Mouse (Mus musculus) forebrain, embryonic 12.5 days (tissue): ENCODE measurements around the gene L1td1. TPM values are rescaled to one million over a fixed set of nuclear protein-coding genes. Genes with fewer than 3 reads are reported as not detected.

Source experiments
- ATAC-seq: fragments of 200-750 bp; cut with Nextera tagmentation; 2 replicates; pipeline ENCODE4 v1.8.0; 2017; ENCODE audit warnings: moderate TSS enrichment; ENCODE audit not compliant: low FRiP score
- H3K27ac ChIP-seq: fragments of 300-500 bp; sonication (generic); 2 replicates; pipeline ENCODE4 v1.5.1; 2016; ENCODE audit warnings: mild to moderate bottlenecking
- H3K27me3 ChIP-seq: fragments of 300-500 bp; sonication (generic); 2 replicates; pipeline ENCODE4 v1.6.1; 2016; ENCODE audit warnings: mild to moderate bottlenecking
- H3K36me3 ChIP-seq: fragments of 300-500 bp; sonication (generic); replicated peaks from 2 replicates; pipeline ENCODE4 v1.6.1; 2016; ENCODE audit warnings: mild to moderate bottlenecking
- H3K4me1 ChIP-seq: fragments of 300-500 bp; sonication (generic); 2 replicates; pipeline ENCODE4 v1.6.1; 2016
- H3K4me2 ChIP-seq: fragments of 300-500 bp; sonication (generic); 2 replicates; pipeline ENCODE4 v1.6.1; 2016; ENCODE audit warnings: mild to moderate bottlenecking, moderate library complexity
- H3K4me3 ChIP-seq: fragments of 300-500 bp; sonication (generic); replicated peaks from 2 replicates; pipeline ENCODE4 v1.5.1; 2016; ENCODE audit warnings: mild to moderate bottlenecking
- H3K9ac ChIP-seq: fragments of 300-500 bp; sonication (generic); 2 replicates; pipeline ENCODE4 v1.6.1; 2016; ENCODE audit warnings: mild to moderate bottlenecking
- H3K9me3 ChIP-seq: fragments of 300-500 bp; sonication (generic); 2 replicates; pipeline ENCODE4 v1.6.1; 2016
- WGBS: fragments of 180-500 bp; shearing (Covaris S2); methylation state at CpG from one replicate; pipeline ENCODE4 v1.1.7; 2016; 5-methylcytosine and 5-hydroxymethylcytosine counted together
- polyA plus RNA-seq: library from polyadenylated mRNA; unstranded; fragments of >200 nt; fragmentation: Nextera tagmentation; extraction: Ambion mirVana; gene quantifications from 2 replicates; pipeline ENCODE4 v1.2.1, GENCODE M21; 2016

The L1td1 gene
- polyA plus RNA-seq: 0.08 TPM in 1 of 2 replicates, not detected in the other

- peak within 1 kb of the TSS; percentile 40 for H3K9ac ChIP-seq
- WGBS: 3% methylated on average over 29 of the region's 29 CpGs
- H3K4me3 ChIP-seq: peak within 1 kb of the TSS; percentile 37
- H3K4me2 ChIP-seq: peak within 1 kb of the TSS; percentile 63
- H3K9me3 ChIP-seq: no peaks in the 10 kb centered on the region
- H3K4me1 ChIP-seq: peaks cover 16% of the 10 kb centered on the region
- no peak within 1 kb of the TSS for H3K27ac ChIP-seq
- no peaks in the 10 kb centered on the region for H3K36me3 ChIP-seq
- no peak for ATAC-seq
- peaks cover 43% of the 10 kb centered on the region for H3K27me3 ChIP-seq
These were observed at the start of gene L1td1 for GRCm38 (mm10) chr4:98726590-98727237. L1td1 (plus strand) TSS chr4:98726734.

DNA sequence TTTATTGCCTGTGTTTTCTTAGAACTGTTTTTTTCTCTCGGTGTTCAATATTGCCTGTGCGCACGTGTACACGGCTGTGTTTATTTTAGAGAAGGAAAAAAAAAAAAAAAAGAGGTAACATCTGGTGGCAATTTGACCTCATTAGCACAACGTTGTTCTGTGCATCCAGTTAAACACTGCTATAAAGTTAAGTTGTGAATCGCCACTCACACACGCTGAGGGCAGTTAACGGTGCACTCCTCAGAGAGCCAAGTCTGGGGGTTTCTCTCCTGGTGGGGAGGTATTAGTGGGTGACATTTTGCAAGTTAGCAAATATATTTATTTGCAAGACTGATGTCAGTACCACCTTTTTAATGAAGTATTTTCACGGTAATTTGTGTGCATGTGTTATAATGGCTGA is 49.0 kb upstream of the L1td1 start:
- Histone ChIP-seq H3K4me3 (no peak overlapping the region), H3K36me3 (no peaks in the 10 kb centered on the region), H3K27ac (no peak overlapping the region), H3K4me2 (no peak overlapping the region), H3K27me3 (no peaks in the 10 kb centered on the region), H3K9me3 (no peaks in the 10 kb centered on the region), H3K9ac (no peak overlapping the region), H3K4me1 (no peaks in the 10 kb centered on the region)
- no peak for ATAC-seq
- 67% methylated on average over 9 of the region's 9 CpGs for WGBS

DNA sequence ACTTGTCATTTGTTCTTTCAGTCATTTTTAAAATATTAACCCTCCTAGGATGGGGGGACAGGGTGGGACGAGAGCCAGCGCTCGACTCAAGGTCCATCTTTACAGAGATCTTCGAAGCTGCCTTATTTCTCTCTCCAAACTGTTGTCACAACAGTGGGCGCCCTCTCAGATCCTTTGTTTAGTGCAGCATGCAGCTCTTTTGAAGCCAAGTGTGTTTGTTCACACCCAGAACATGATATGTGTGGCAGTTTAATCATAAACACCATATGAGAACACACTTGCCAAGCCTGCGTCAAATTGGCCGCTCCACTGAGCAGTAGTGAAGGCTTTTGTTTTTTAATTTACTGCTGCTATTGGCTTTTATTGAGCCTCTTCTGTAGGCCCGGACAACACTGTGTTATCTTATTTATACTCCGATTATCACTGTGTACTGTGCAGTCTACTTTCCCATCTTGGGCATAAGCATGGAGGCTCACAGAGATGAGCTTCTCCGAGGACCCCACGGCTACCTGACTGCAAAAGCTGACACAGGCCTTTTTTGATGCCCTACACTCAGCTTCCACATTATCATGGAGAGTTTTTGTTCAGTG is 39.8 kb upstream of the L1td1 start:
- 81% methylated on average over 11 of the region's 11 CpGs for WGBS

GRCm38 (mm10) chr4:98688116-98688515 is 38.4 kb upstream of the L1td1 start:
- peaks cover 9% of the 10 kb centered on the region for H3K4me1 ChIP-seq
- WGBS: 69% methylated on average over 11 of the region's 11 CpGs
- ATAC-seq: no peak
- H3K27me3 ChIP-seq: no peaks in the 10 kb centered on the region
- no peak overlapping the region for H3K9ac ChIP-seq
- peaks cover 4% of the 10 kb centered on the region; the same call in 1 of the 2 replicates for H3K9me3 ChIP-seq
- H3K4me2 ChIP-seq: no peak overlapping the region
- H3K4me3 ChIP-seq: no peak overlapping the region
- H3K36me3 ChIP-seq: no peaks in the 10 kb centered on the region; the same call in 1 of the 2 replicates
- H3K27ac ChIP-seq: 0 out of 2 replicates have a peak overlapping the region, but pooled peaks have one; percentile 31

More for the DNA sequence above, 39.8 kb upstream of the L1td1 start:
- no peak for ATAC-seq
- no peak overlapping the region for H3K27ac ChIP-seq
- no peak overlapping the region for H3K9ac ChIP-seq
- no peak overlapping the region for H3K4me3 ChIP-seq
- H3K4me2 ChIP-seq: no peak overlapping the region
- no peaks in the 10 kb centered on the region; the same call in 1 of the 2 replicates for H3K36me3 ChIP-seq
- peaks cover 4% of the 10 kb centered on the region; the same call in 1 of the 2 replicates for H3K9me3 ChIP-seq
- no peaks in the 10 kb centered on the region for H3K27me3 ChIP-seq
- H3K4me1 ChIP-seq: peaks cover 9% of the 10 kb centered on the region

DNA sequence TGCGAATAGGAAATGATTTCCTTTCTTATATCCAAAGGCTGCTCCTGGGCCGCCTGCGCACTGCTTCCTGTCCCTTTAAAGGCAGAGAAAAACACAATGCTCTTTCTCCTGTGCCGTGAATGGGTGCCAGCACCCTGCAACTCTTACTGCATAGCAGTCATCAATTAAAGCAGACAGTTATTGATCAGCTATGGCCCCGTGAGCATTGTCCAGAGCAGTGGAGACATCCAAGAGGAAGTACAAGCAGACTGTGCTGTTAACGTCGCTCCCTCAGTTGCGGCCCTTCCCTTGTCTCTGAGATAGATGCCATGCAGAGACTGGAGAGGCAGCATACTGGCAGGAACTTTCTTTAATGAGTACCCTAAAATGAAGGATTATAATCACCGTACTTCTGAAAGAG is 38.0 kb upstream of the L1td1 start:
- Histone ChIP-seq H3K9me3 (peaks cover 4% of the 10 kb centered on the region; the same call in 1 of the 2 replicates), H3K4me1 (peaks cover 9% of the 10 kb centered on the region), H3K27ac (0 out of 2 replicates have a peak overlapping the region, but pooled peaks have one; percentile 31), H3K9ac (no peak overlapping the region), H3K36me3 (no peaks in the 10 kb centered on the region; the same call in 1 of the 2 replicates), H3K4me2 (no peak overlapping the region), H3K4me3 (no peak overlapping the region), H3K27me3 (no peaks in the 10 kb centered on the region)
- ATAC-seq: no peak
- 83% methylated on average over 9 of the region's 9 CpGs for WGBS

- no peak overlapping the region for H3K4me2 ChIP-seq
- H3K27me3 ChIP-seq: no peaks in the 10 kb centered on the region
- H3K4me1 ChIP-seq: peaks cover 9% of the 10 kb centered on the region
- 97% methylated on average over 1 of the region's 1 CpGs for WGBS
- no peak overlapping the region for H3K4me3 ChIP-seq
- no peak overlapping the region for H3K27ac ChIP-seq
- no peak for ATAC-seq
- peaks cover 4% of the 10 kb centered on the region; the same call in 1 of the 2 replicates for H3K9me3 ChIP-seq
- H3K9ac ChIP-seq: no peak overlapping the region
- no peaks in the 10 kb centered on the region; the same call in 1 of the 2 replicates for H3K36me3 ChIP-seq
These were observed 36.5 kb upstream of the L1td1 start for GRCm38 (mm10) chr4:98689988-98690387.

DNA sequence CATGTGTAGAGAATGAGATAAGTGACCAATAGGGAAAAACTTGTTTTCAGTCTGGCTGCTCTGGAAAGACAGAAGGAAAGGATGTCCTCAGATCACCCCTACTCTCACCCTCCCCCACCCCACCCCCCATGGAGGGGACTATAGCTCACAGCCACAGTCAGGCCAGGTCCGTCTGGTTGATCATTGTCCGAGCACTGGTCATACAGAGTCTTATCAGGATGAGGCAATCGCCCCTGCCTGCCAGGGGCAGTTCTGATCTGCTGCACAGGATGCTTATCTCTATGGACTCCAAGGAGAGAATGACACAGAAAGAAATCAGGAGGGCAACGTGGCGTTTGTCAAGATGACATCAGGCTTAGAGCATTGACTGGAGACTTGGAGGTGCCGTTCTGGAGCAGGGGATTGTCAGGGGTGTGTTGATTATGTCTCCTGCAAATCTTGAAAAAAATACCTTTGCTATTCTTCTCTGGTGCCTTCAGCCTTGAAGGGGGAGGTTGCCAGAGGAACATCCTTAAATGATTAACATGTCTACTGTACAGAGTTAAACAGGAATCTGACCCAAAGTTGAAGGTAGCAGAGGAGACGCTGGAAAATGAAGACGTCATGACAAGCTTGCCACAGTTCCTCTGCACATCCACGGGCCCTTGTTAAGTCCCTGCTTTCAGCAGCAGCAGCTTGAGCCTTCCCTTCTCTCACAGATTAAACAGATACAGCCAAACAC is 32.9 kb upstream of the L1td1 start:
- peaks cover 4% of the 10 kb centered on the region; the same call in 1 of the 2 replicates for H3K9me3 ChIP-seq
- no peak overlapping the region for H3K4me2 ChIP-seq
- H3K36me3 ChIP-seq: no peaks in the 10 kb centered on the region; the same call in 1 of the 2 replicates
- H3K4me3 ChIP-seq: no peak overlapping the region
- WGBS: 84% methylated on average over 9 of the region's 9 CpGs
- no peaks in the 10 kb centered on the region for H3K27me3 ChIP-seq
- no peaks in the 10 kb centered on the region for H3K4me1 ChIP-seq
- no peak for ATAC-seq
- no peak overlapping the region for H3K9ac ChIP-seq
- no peak overlapping the region for H3K27ac ChIP-seq

DNA sequence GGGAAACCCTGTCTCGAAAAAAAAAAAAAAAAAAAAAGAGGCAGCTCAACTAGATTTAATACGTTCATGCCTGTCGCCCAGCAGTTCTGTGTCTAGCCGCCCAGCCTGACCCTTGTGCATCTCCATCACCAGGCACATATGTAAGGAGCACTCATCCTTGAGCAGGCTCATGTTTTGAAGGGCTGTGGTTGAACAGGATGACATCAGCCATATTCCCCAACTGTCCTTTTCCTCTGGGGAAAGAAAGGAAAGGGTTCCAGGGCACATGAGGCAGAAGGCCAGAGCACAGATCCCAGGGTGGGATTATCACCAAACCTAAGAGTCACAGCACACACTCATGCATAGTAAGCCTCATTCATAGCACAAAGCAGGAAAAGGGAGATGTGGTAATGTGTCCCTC is 28.6 kb upstream of the L1td1 start:
- no peaks in the 10 kb centered on the region for H3K27me3 ChIP-seq
- ATAC-seq: no peak
- no peak overlapping the region for H3K9ac ChIP-seq
- H3K4me1 ChIP-seq: peaks cover 6% of the 10 kb centered on the region
- WGBS: 86% methylated on average over 4 of the region's 4 CpGs
- H3K4me3 ChIP-seq: no peak overlapping the region
- no peaks in the 10 kb centered on the region for H3K36me3 ChIP-seq
- H3K4me2 ChIP-seq: no peak overlapping the region
- no peaks in the 10 kb centered on the region for H3K9me3 ChIP-seq
- no peak overlapping the region for H3K27ac ChIP-seq

GRCm38 (mm10) chr4:98698921-98699320 is 27.6 kb upstream of the L1td1 start:
- H3K9me3 ChIP-seq: no peaks in the 10 kb centered on the region
- 0 out of 2 replicates have a peak, but pooled peaks cover 3% of the 10 kb centered on the region for H3K27me3 ChIP-seq
- no peak overlapping the region for H3K9ac ChIP-seq
- no peaks in the 10 kb centered on the region for H3K36me3 ChIP-seq
- no peak overlapping the region for H3K4me2 ChIP-seq
- H3K4me3 ChIP-seq: no peak overlapping the region
- peaks cover 6% of the 10 kb centered on the region for H3K4me1 ChIP-seq
- 61% methylated on average over 2 of the region's 3 CpGs for WGBS
- no peak for ATAC-seq
- no peak overlapping the region for H3K27ac ChIP-seq

- Histone ChIP-seq H3K4me3 (no peak overlapping the region), H3K9ac (no peak overlapping the region), H3K27me3 (0 out of 2 replicates have a peak, but pooled peaks cover 3% of the 10 kb centered on the region), H3K9me3 (no peaks in the 10 kb centered on the region), H3K4me2 (no peak overlapping the region), H3K27ac (no peak overlapping the region), H3K4me1 (peaks cover 6% of the 10 kb centered on the region), H3K36me3 (no peaks in the 10 kb centered on the region)
- WGBS: 92% methylated on average over 3 of the region's 3 CpGs
- no peak for ATAC-seq
These were observed 26.4 kb upstream of the L1td1 start for GRCm38 (mm10) chr4:98700156-98700555.

DNA sequence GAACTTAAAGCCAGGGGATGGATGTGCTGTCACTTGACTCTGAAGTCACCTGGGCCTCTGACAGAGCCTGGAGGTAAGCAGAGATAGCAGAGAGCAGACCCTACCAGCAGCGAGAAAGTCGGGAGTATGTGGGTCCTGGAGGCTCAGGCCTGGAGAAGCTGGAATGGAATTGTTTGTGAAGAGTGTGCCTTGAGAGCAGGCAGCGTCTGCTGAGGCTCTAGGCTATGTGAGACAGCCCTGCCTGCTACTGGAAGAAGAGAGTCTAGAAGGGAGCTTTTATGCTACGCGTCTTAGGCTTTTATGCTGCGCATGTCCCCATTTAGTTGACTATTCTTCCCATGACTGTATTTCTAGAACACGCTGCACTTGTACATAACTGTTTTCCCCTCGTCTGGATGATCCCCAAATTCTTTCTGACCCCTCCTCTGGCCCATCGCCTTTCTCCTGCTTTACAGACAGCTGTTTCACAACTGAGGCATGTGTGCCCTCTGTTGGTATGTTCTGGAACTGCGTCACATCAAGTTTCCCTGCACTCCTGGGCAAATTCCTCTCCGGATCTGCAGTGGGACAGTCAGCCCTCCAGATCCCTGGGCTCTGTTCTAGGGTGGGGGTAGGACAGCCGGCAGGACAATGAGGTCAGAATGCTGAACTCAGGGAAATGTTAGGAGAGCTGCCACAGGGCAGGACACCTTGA is 24.2 kb upstream of the L1td1 start:
- Histone ChIP-seq H3K4me3 (no peak overlapping the region), H3K36me3 (no peaks in the 10 kb centered on the region), H3K4me2 (no peak overlapping the region), H3K27ac (no peak overlapping the region), H3K9me3 (no peaks in the 10 kb centered on the region), H3K4me1 (peaks cover 6% of the 10 kb centered on the region), H3K9ac (peak overlapping the region; percentile 25; the same call in 1 of the 2 replicates), H3K27me3 (0 out of 2 replicates have a peak, but pooled peaks cover 3% of the 10 kb centered on the region)
- ATAC-seq: peak; percentile 79
- 30% methylated on average over 12 of the region's 12 CpGs for WGBS

DNA sequence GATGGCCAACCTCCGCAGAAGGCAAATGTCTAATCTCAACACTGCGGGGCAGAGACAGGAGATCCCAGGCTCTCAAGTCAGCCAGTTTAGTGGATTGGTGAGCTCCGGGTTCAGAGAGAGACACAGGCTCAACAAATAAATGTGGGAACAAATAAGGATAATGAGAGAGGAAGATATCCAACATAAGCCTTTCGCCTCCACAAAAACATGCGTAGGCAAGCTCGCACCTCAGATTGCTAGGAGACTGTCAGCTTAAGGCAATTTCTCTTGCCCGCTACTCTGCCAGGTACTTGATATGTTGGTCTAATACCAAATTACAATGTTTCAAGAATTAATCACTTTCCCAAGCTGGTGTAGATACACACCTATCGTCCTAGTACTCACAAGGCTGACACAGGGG is 15.6 kb upstream of the L1td1 start:
- no peak overlapping the region for H3K27ac ChIP-seq
- no peaks in the 10 kb centered on the region for H3K27me3 ChIP-seq
- H3K4me3 ChIP-seq: no peak overlapping the region
- no peak overlapping the region for H3K4me2 ChIP-seq
- no peaks in the 10 kb centered on the region for H3K36me3 ChIP-seq
- H3K9me3 ChIP-seq: no peaks in the 10 kb centered on the region
- WGBS: 93% methylated on average over 8 of the region's 8 CpGs
- no peak overlapping the region for H3K9ac ChIP-seq
- no peaks in the 10 kb centered on the region for H3K4me1 ChIP-seq
- no peak for ATAC-seq
